Mouse (Mus musculus): ENCODE data around the gene Bend4. TPM values are rescaled to one million over a fixed set of nuclear protein-coding genes. Genes with fewer than 3 reads are reported as not detected.
A peak's percentile ranks its signal among the peaks of the same experiment; 100 is the strongest.

The Bend4 gene
- polyA plus RNA-seq, 1 experiment from 2014 or later = 5.5 TPM

GRCm38 (mm10) chr5:67454282-67454681, 26.2 kb upstream of the Bend4 start:
- DNase-seq (ENCODE audit: low spot score) (no peak), ATAC-seq (no peak)
- Histone ChIP-seq H3K27me3 (replicated peaks; ENCODE audit: control insufficient read depth, insufficient read depth, low read length) (no peaks in the 10 kb centered on the region), H3K9me3 (replicated peaks; ENCODE audit: control insufficient read depth, low read length) (no peaks in the 10 kb centered on the region), H3K4me3 (ENCODE audit: low read depth, low read length) (no peak overlapping the region), H3K9ac (ENCODE audit: low read length) (no peak overlapping the region), H3K4me2 (ENCODE audit: low read length) (no peak overlapping the region), H3K27ac (ENCODE audit: low read depth, low read length) (no peak overlapping the region), H3K36me3 (ENCODE audit: control insufficient read depth, insufficient read depth, low read length) (no peaks in the 10 kb centered on the region), H3K4me1 (ENCODE audit: control insufficient read depth, insufficient read depth, low read length) (no peaks in the 10 kb centered on the region)
- 97% methylated on average over 1 of the region's 1 CpGs for WGBS

GRCm38 (mm10) chr5:67449957-67450630, 22.0 kb upstream of the Bend4 start:
- 91% methylated on average over 21 of the region's 21 CpGs for WGBS
- ATAC-seq (no peak), DNase-seq (ENCODE audit: low spot score) (no peak)

GRCm38 (mm10) chr5:67446526-67446925, 18.4 kb upstream of the Bend4 start:
- ATAC-seq = no peak

More at GRCm38 (mm10) chr5:67449957-67450630, 22.0 kb upstream of the Bend4 start:
- Histone ChIP-seq H3K27me3 (replicated peaks; ENCODE audit: control insufficient read depth, insufficient read depth, low read length) (no peaks in the 10 kb centered on the region), H3K36me3 (ENCODE audit: control insufficient read depth, insufficient read depth, low read length) (no peaks in the 10 kb centered on the region), H3K9me3 (replicated peaks; ENCODE audit: control insufficient read depth, low read length) (no peaks in the 10 kb centered on the region), H3K4me3 (ENCODE audit: low read depth, low read length) (no peak overlapping the region), H3K4me2 (ENCODE audit: low read length) (no peak overlapping the region), H3K4me1 (ENCODE audit: control insufficient read depth, insufficient read depth, low read length) (no peaks in the 10 kb centered on the region), H3K27ac (ENCODE audit: low read depth, low read length) (no peak overlapping the region), H3K9ac (ENCODE audit: low read length) (no peak overlapping the region)

GRCm38 (mm10) chr5:67444217-67445050, 16.3 kb upstream of the Bend4 start:
- DNase-seq (ENCODE audit: low spot score) (peak; percentile 38), ATAC-seq (peak; percentile 54; the same call in 1 of the 2 replicates)
- Histone ChIP-seq H3K9ac (ENCODE audit: low read length) (no peak overlapping the region), H3K9me3 (replicated peaks; ENCODE audit: control insufficient read depth, low read length) (no peaks in the 10 kb centered on the region), H3K4me3 (ENCODE audit: low read depth, low read length) (no peak overlapping the region), H3K4me1 (ENCODE audit: control insufficient read depth, insufficient read depth, low read length) (no peaks in the 10 kb centered on the region), H3K27me3 (replicated peaks; ENCODE audit: control insufficient read depth, insufficient read depth, low read length) (no peaks in the 10 kb centered on the region), H3K4me2 (ENCODE audit: low read length) (peak overlapping the region; percentile 16; the same call in 1 of the 2 replicates), H3K27ac (ENCODE audit: low read depth, low read length) (no peak overlapping the region), H3K36me3 (ENCODE audit: control insufficient read depth, insufficient read depth, low read length) (no peaks in the 10 kb centered on the region)
- WGBS = 28% methylated on average over 17 of the region's 17 CpGs

More at GRCm38 (mm10) chr5:67446526-67446925, 18.4 kb upstream of the Bend4 start:
- no peak for DNase-seq (ENCODE audit: low spot score)
- WGBS = 78% methylated on average over 2 of the region's 2 CpGs
- Histone ChIP-seq H3K27me3 (replicated peaks; ENCODE audit: control insufficient read depth, insufficient read depth, low read length) (no peaks in the 10 kb centered on the region), H3K9ac (ENCODE audit: low read length) (no peak overlapping the region), H3K4me1 (ENCODE audit: control insufficient read depth, insufficient read depth, low read length) (no peaks in the 10 kb centered on the region), H3K4me2 (ENCODE audit: low read length) (no peak overlapping the region), H3K4me3 (ENCODE audit: low read depth, low read length) (no peak overlapping the region), H3K27ac (ENCODE audit: low read depth, low read length) (no peak overlapping the region), H3K9me3 (replicated peaks; ENCODE audit: control insufficient read depth, low read length) (no peaks in the 10 kb centered on the region), H3K36me3 (ENCODE audit: control insufficient read depth, insufficient read depth, low read length) (no peaks in the 10 kb centered on the region)

- no peak for ATAC-seq
Measured at GRCm38 (mm10) chr5:67442813-67443450, 14.8 kb upstream of the Bend4 start.

GRCm38 (mm10) chr5:67440563-67440962, 12.5 kb upstream of the Bend4 start:
- no peaks in the 10 kb centered on the region for H3K27me3 ChIP-seq (replicated peaks; ENCODE audit: control insufficient read depth, insufficient read depth, low read length)
- H3K36me3 ChIP-seq (ENCODE audit: control insufficient read depth, insufficient read depth, low read length) = no peaks in the 10 kb centered on the region
- no peak overlapping the region for H3K9ac ChIP-seq (ENCODE audit: low read length)
- no peak overlapping the region for H3K4me2 ChIP-seq (ENCODE audit: low read length)
- DNase-seq (ENCODE audit: low spot score) (no peak), ATAC-seq (no peak)
- no peaks in the 10 kb centered on the region for H3K4me1 ChIP-seq (ENCODE audit: control insufficient read depth, insufficient read depth, low read length)
- no peaks in the 10 kb centered on the region for H3K9me3 ChIP-seq (replicated peaks; ENCODE audit: control insufficient read depth, low read length)
- H3K4me3 ChIP-seq (ENCODE audit: low read depth, low read length) = no peak overlapping the region
- 92% methylated on average over 8 of the region's 8 CpGs for WGBS
- no peak overlapping the region for H3K27ac ChIP-seq (ENCODE audit: low read depth, low read length)

More at GRCm38 (mm10) chr5:67442813-67443450, 14.8 kb upstream of the Bend4 start:
- Histone ChIP-seq H3K9me3 (replicated peaks; ENCODE audit: control insufficient read depth, low read length) (no peaks in the 10 kb centered on the region), H3K4me2 (ENCODE audit: low read length) (no peak overlapping the region), H3K4me1 (ENCODE audit: control insufficient read depth, insufficient read depth, low read length) (no peaks in the 10 kb centered on the region), H3K36me3 (ENCODE audit: control insufficient read depth, insufficient read depth, low read length) (no peaks in the 10 kb centered on the region), H3K4me3 (ENCODE audit: low read depth, low read length) (no peak overlapping the region), H3K9ac (ENCODE audit: low read length) (no peak overlapping the region), H3K27ac (ENCODE audit: low read depth, low read length) (no peak overlapping the region), H3K27me3 (replicated peaks; ENCODE audit: control insufficient read depth, insufficient read depth, low read length) (no peaks in the 10 kb centered on the region)
- WGBS = 53% methylated on average over 6 of the region's 6 CpGs
- no peak for DNase-seq (ENCODE audit: low spot score)

- Histone ChIP-seq H3K4me1 (ENCODE audit: control insufficient read depth, insufficient read depth, low read length) (no peaks in the 10 kb centered on the region), H3K9ac (ENCODE audit: low read length) (no peak overlapping the region), H3K27ac (ENCODE audit: low read depth, low read length) (no peak overlapping the region), H3K9me3 (replicated peaks; ENCODE audit: control insufficient read depth, low read length) (no peaks in the 10 kb centered on the region), H3K36me3 (ENCODE audit: control insufficient read depth, insufficient read depth, low read length) (no peaks in the 10 kb centered on the region), H3K27me3 (replicated peaks; ENCODE audit: control insufficient read depth, insufficient read depth, low read length) (no peaks in the 10 kb centered on the region), H3K4me2 (ENCODE audit: low read length) (no peak overlapping the region), H3K4me3 (ENCODE audit: low read depth, low read length) (no peak overlapping the region)
- ATAC-seq (no peak), DNase-seq (ENCODE audit: low spot score) (no peak)
- WGBS = 53% methylated on average over 2 of the region's 2 CpGs
Measured at GRCm38 (mm10) chr5:67437403-67437802, 9.3 kb upstream of the Bend4 start.

- H3K4me2 ChIP-seq (ENCODE audit: low read length) = peak overlapping the region; percentile 69
- H3K36me3 ChIP-seq (ENCODE audit: control insufficient read depth, insufficient read depth, low read length) = no peaks in the 10 kb centered on the region
- H3K27ac ChIP-seq (ENCODE audit: low read depth, low read length) = peak overlapping the region; percentile 63; the same call in 1 of the 2 replicates
- peaks cover 10% of the 10 kb centered on the region for H3K27me3 ChIP-seq (replicated peaks; ENCODE audit: control insufficient read depth, insufficient read depth, low read length)
- no peaks in the 10 kb centered on the region; the same call in 1 of the 2 replicates for H3K4me1 ChIP-seq (ENCODE audit: control insufficient read depth, insufficient read depth, low read length)
- peak; percentile 54 for ATAC-seq
- H3K9ac ChIP-seq (ENCODE audit: low read length) = peak overlapping the region; percentile 78
- 1% methylated on average over 62 of the region's 121 CpGs for WGBS
- no peaks in the 10 kb centered on the region for H3K9me3 ChIP-seq (replicated peaks; ENCODE audit: control insufficient read depth, low read length)
- H3K4me3 ChIP-seq (ENCODE audit: low read depth, low read length) = peak overlapping the region; percentile 67
- DNase-seq (ENCODE audit: low spot score) = peak; percentile 27
Measured at GRCm38 (mm10) chr5:67426478-67427442, 1.4 kb downstream of the Bend4 start.

Data from forebrain, embryonic 14.5 days (tissue).